Mouse (Mus musculus) R1 (cell line): ENCODE data around the gene Cul5.

Source experiments
- DNase-seq: peaks from one replicate; pipeline ENCODE4 v3.0.0-alpha.2; 2018; ENCODE audit warnings: low read depth, low spot score

The Cul5 gene

GRCm38 (mm10) chr9:53669680-53670219, at the start of gene Cul5:
Cul5 (minus strand) TSS chr9:53670014.
- peak; percentile 94 for DNase-seq

GRCm38 (mm10) chr9:53705992-53706696, 36.3 kb upstream of the Cul5 start, which contains the start of gene Rab39:
Rab39 (minus strand) TSS chr9:53706232.
- peak; percentile 100 for DNase-seq

GRCm38 (mm10) chr9:53705491-53705991, 35.7 kb upstream of the Cul5 start:
- DNase-seq: peak; percentile 91

GRCm38 (mm10) chr9:53702991-53703390, 33.2 kb upstream of the Cul5 start:
- peak; percentile 29 for DNase-seq

GRCm38 (mm10) chr9:53700496-53700895, 30.7 kb upstream of the Cul5 start:
- DNase-seq: no peak

- DNase-seq: no peak
These were observed 26.0 kb upstream of the Cul5 start for GRCm38 (mm10) chr9:53695846-53696245.

- DNase-seq: peak; percentile 38
These were observed 23.9 kb upstream of the Cul5 start for GRCm38 (mm10) chr9:53693718-53694117.

- DNase-seq: peak; percentile 93
These were observed 22.2 kb upstream of the Cul5 start for GRCm38 (mm10) chr9:53691745-53692670.

GRCm38 (mm10) chr9:53680851-53681250, 11.0 kb upstream of the Cul5 start:
- peak; percentile 72 for DNase-seq

GRCm38 (mm10) chr9:53676921-53677320, 7.1 kb upstream of the Cul5 start:
- DNase-seq: peak; percentile 79

GRCm38 (mm10) chr9:53673571-53673970, 3.8 kb upstream of the Cul5 start:
- DNase-seq: peak; percentile 94

GRCm38 (mm10) chr9:53667020-53667669, 2.7 kb downstream of the Cul5 start:
- peak; percentile 94 for DNase-seq

GRCm38 (mm10) chr9:53666665-53667019, 3.2 kb downstream of the Cul5 start:
- no peak for DNase-seq

- DNase-seq: no peak
These were observed 4.4 kb downstream of the Cul5 start for GRCm38 (mm10) chr9:53665428-53665827.

GRCm38 (mm10) chr9:53664819-53665218, 5.0 kb downstream of the Cul5 start:
- no peak for DNase-seq

GRCm38 (mm10) chr9:53634796-53635195, 35.0 kb downstream of the Cul5 start:
- DNase-seq: no peak

- no peak for DNase-seq
These were observed 54.6 kb downstream of the Cul5 start for GRCm38 (mm10) chr9:53615246-53615645.

GRCm38 (mm10) chr9:53614286-53614685, 55.5 kb downstream of the Cul5 start:
- DNase-seq: no peak

- DNase-seq: peak; percentile 92
These were observed 59.6 kb downstream of the Cul5 start, which contains the start of gene Acat1 for GRCm38 (mm10) chr9:53609968-53610781. Acat1 (minus strand) TSS chr9:53610382.

GRCm38 (mm10) chr9:53609306-53609967, 60.4 kb downstream of the Cul5 start:
- no peak for DNase-seq
